Mouse (Mus musculus) embryonic fibroblast, embryonic 13.5 days (primary cell): Measurements from ENCODE around the gene Zfp90. TPM values are rescaled to one million over a fixed set of nuclear protein-coding genes. Genes with fewer than 3 reads are reported as not detected.
A peak's percentile ranks its signal among the peaks of the same experiment; 100 is the strongest.

Experiments used
- H3K27ac ChIP-seq: 2 replicates; pipeline ENCODE4 v1.5.1; 2012; ENCODE audit warnings: low read length, control low read depth, inconsistent platforms; ENCODE audit not compliant: insufficient read depth
- H3K4me1 ChIP-seq: 2 replicates; pipeline ENCODE4 v1.6.1; 2011; ENCODE audit warnings: low read length; ENCODE audit not compliant: control insufficient read depth, insufficient read depth
- H3K4me3 ChIP-seq: 2 replicates; pipeline ENCODE4 v1.5.1; 2011; ENCODE audit warnings: mild to moderate bottlenecking, control low read depth, low read length; ENCODE audit not compliant: insufficient read depth
- CTCF ChIP-seq: IDR thresholded peaks from 2 replicates; pipeline ENCODE4 v1.5.1; 2011; ENCODE audit warnings: mild to moderate bottlenecking, control low read depth, low read length, moderate library complexity, borderline replicate concordance; ENCODE audit not compliant: insufficient read depth
- POLR2A ChIP-seq: IDR thresholded peaks from 2 replicates; pipeline ENCODE4 v1.6.1; 2011; ENCODE audit warnings: low read depth, mild to moderate bottlenecking, control low read depth, low read length, moderate library complexity
- polyA plus RNA-seq: library from polyadenylated mRNA; stranded (reverse); fragments of >200 nt; gene quantifications from 2 replicates; pipeline ENCODE4 v1.2.4, GENCODE M21; 2011; ENCODE audit warnings: low read depth; ENCODE audit not compliant: missing spikeins, insufficient read length

Gene Zfp90
- polyA plus RNA-seq, 1 experiment, result 11.7 TPM

- no peak overlapping the region for H3K27ac ChIP-seq
Measured at GRCm38 (mm10) chr8:106432954-106433570, 17.9 kb downstream of the Zfp90 start.

GRCm38 (mm10) chr8:106433667-106434066, 18.5 kb downstream of the Zfp90 start:
- TF ChIP-seq POLR2A (no peak), CTCF (no peak)
- H3K4me1 ChIP-seq, result no peaks in the 10 kb centered on the region
- no peak overlapping the region for H3K27ac ChIP-seq
- H3K4me3 ChIP-seq, result no peak overlapping the region

More at GRCm38 (mm10) chr8:106432954-106433570, 17.9 kb downstream of the Zfp90 start:
- Histone ChIP-seq H3K4me3 (peak overlapping the region; percentile 40), H3K4me1 (no peaks in the 10 kb centered on the region)
- peak; percentile 98 for TF ChIP-seq CTCF
- no peak for TF ChIP-seq POLR2A

GRCm38 (mm10) chr8:106437781-106438180, 22.7 kb downstream of the Zfp90 start:
- H3K27ac ChIP-seq, result 0 out of 2 replicates have a peak overlapping the region, but pooled peaks have one; percentile 20
- H3K4me3 ChIP-seq, result no peak overlapping the region
- TF ChIP-seq POLR2A, result no peak
- TF ChIP-seq CTCF, result no peak
- no peaks in the 10 kb centered on the region for H3K4me1 ChIP-seq

GRCm38 (mm10) chr8:106440146-106440545, 25.0 kb downstream of the Zfp90 start:
- Histone ChIP-seq H3K4me3 (no peak overlapping the region), H3K27ac (no peak overlapping the region), H3K4me1 (no peaks in the 10 kb centered on the region)
- TF ChIP-seq POLR2A (no peak), CTCF (no peak)

- H3K4me3 ChIP-seq, result no peak overlapping the region
- no peak overlapping the region for H3K27ac ChIP-seq
- TF ChIP-seq CTCF (no peak), POLR2A (no peak)
Measured at GRCm38 (mm10) chr8:106442740-106443139, 27.6 kb downstream of the Zfp90 start.

GRCm38 (mm10) chr8:106451301-106452085, 36.4 kb downstream of the Zfp90 start:
- no peak overlapping the region for H3K27ac ChIP-seq
- TF ChIP-seq CTCF, result no peak
- no peak for TF ChIP-seq POLR2A
- H3K4me1 ChIP-seq, result no peaks in the 10 kb centered on the region
- no peak overlapping the region for H3K4me3 ChIP-seq

More at GRCm38 (mm10) chr8:106442740-106443139, 27.6 kb downstream of the Zfp90 start:
- no peaks in the 10 kb centered on the region for H3K4me1 ChIP-seq

- Histone ChIP-seq H3K4me3 (no peak overlapping the region), H3K27ac (no peak overlapping the region), H3K4me1 (no peaks in the 10 kb centered on the region)
- no peak for TF ChIP-seq CTCF
- no peak for TF ChIP-seq POLR2A
Measured at GRCm38 (mm10) chr8:106452701-106453481, 37.8 kb downstream of the Zfp90 start.

- no peak for TF ChIP-seq POLR2A
- TF ChIP-seq CTCF, result no peak
- Histone ChIP-seq H3K4me1 (no peaks in the 10 kb centered on the region), H3K4me3 (no peak overlapping the region), H3K27ac (no peak overlapping the region)
Measured at GRCm38 (mm10) chr8:106454036-106454435, 38.9 kb downstream of the Zfp90 start.

- H3K4me3 ChIP-seq, result no peak overlapping the region
- no peaks in the 10 kb centered on the region for H3K4me1 ChIP-seq
- no peak overlapping the region for H3K27ac ChIP-seq
- TF ChIP-seq POLR2A (no peak), CTCF (no peak)
Measured at GRCm38 (mm10) chr8:106462131-106462530, 47.0 kb downstream of the Zfp90 start.
